Mouse (Mus musculus) spleen, adult 2 months (tissue): ENCODE measurements around the gene Rnase10. TPM values are rescaled to one million over a fixed set of nuclear protein-coding genes. Genes with fewer than 3 reads are reported as not detected.

ENCODE experiments used
- DNase-seq, 2 experiments: peaks; one replicate each; pipeline versions ENCODE4 v3.0.0 to v3.0.0-alpha.2; 2012 to 2021; ENCODE audit warnings: low spot score in 2 of 2, low read depth in 1 of 2
- H3K27ac ChIP-seq: fragments of 200-500 bp; 2 replicates; pipeline ENCODE4 v1.5.1; 2012; ENCODE audit warnings: low read length, inconsistent platforms; ENCODE audit not compliant: insufficient read depth
- H3K27me3 ChIP-seq: fragments of 200-500 bp; 2 replicates; pipeline ENCODE4 v1.6.1; 2012; ENCODE audit warnings: mild to moderate bottlenecking, moderate library complexity, low read length, inconsistent platforms; ENCODE audit not compliant: control insufficient read depth, insufficient read depth
- H3K36me3 ChIP-seq: fragments of 200-500 bp; 2 replicates; pipeline ENCODE4 v1.6.1; 2012; ENCODE audit warnings: mild to moderate bottlenecking, low read length, inconsistent platforms; ENCODE audit not compliant: control insufficient read depth, insufficient read depth
- H3K4me1 ChIP-seq: fragments of 200-500 bp; 2 replicates; pipeline ENCODE4 v1.6.1; 2011; ENCODE audit warnings: inconsistent platforms; ENCODE audit not compliant: control insufficient read depth, insufficient read depth, insufficient read length
- H3K4me3 ChIP-seq: fragments of 200-500 bp; 2 replicates; pipeline ENCODE4 v1.5.1; 2011; ENCODE audit warnings: mild to moderate bottlenecking, inconsistent platforms; ENCODE audit not compliant: insufficient read depth, insufficient read length; ENCODE audit errors: extremely low read depth
- CTCF ChIP-seq: fragments of 200-500 bp; IDR thresholded peaks from 2 replicates; pipeline ENCODE4 v1.5.1; 2011; ENCODE audit warnings: mild to moderate bottlenecking, inconsistent platforms; ENCODE audit not compliant: insufficient read depth, insufficient read length, insufficient replicate concordance; ENCODE audit errors: extremely low read depth
- POLR2A ChIP-seq: fragments of 200-500 bp; IDR thresholded peaks from 2 replicates; pipeline ENCODE4 v1.6.1; 2011; ENCODE audit warnings: low read depth, low read length, inconsistent platforms
- WGBS: fragments of 180-500 bp; shearing (Covaris S2); methylation state at CpG from one replicate; pipeline ENCODE4 v1.1.7; 2018; 5-methylcytosine and 5-hydroxymethylcytosine counted together
- polyA plus RNA-seq: library from polyadenylated mRNA; depleted of rRNA; stranded (reverse); fragments of >200 nt; gene quantifications from 2 replicates; pipeline ENCODE4 v1.2.3, GENCODE M21; 2012; rRNA removed

The Rnase10 gene
- polyA plus RNA-seq, 1 experiment, result not detected

GRCm38 (mm10) chr14:51053176-51053575 lies 45.6 kb downstream of the Rnase10 start:
- no peak overlapping the region for H3K27ac ChIP-seq
- no peak for TF ChIP-seq POLR2A
- no peak for TF ChIP-seq CTCF
- peaks cover 3% of the 10 kb centered on the region; the same call in 1 of the 2 replicates for H3K4me1 ChIP-seq
- no peaks in the 10 kb centered on the region for H3K36me3 ChIP-seq
- no peak for DNase-seq
- no peak overlapping the region for H3K4me3 ChIP-seq
- WGBS, result 85% methylated on average over 5 of the region's 5 CpGs
- H3K27me3 ChIP-seq, result no peaks in the 10 kb centered on the region

- no peak overlapping the region for H3K27ac ChIP-seq
- H3K36me3 ChIP-seq, result no peaks in the 10 kb centered on the region
- no peak for DNase-seq
- H3K27me3 ChIP-seq, result no peaks in the 10 kb centered on the region
- TF ChIP-seq CTCF (no peak), POLR2A (no peak)
- peaks cover 3% of the 10 kb centered on the region; the same call in 1 of the 2 replicates for H3K4me1 ChIP-seq
- H3K4me3 ChIP-seq, result no peak overlapping the region
- WGBS, result 84% methylated on average over 13 of the region's 13 CpGs
Observed at GRCm38 (mm10) chr14:51054243-51055237, 47.0 kb downstream of the Rnase10 start.

- no peak within 1 kb of the TSS for H3K27ac ChIP-seq
- TF ChIP-seq CTCF (no peak), POLR2A (no peak)
- no peaks in the 10 kb centered on the region for H3K27me3 ChIP-seq
- peak in 1 of 2 experiments; percentile 22 for DNase-seq
- 11% methylated on average over 9 of the region's 9 CpGs for WGBS
- no peaks in the 10 kb centered on the region for H3K36me3 ChIP-seq
- H3K4me3 ChIP-seq, result peak within 1 kb of the TSS; percentile 40; the same call in 1 of the 2 replicates
- H3K4me1 ChIP-seq, result peaks cover 3% of the 10 kb centered on the region; the same call in 1 of the 2 replicates
Observed at GRCm38 (mm10) chr14:51057401-51057831, 49.9 kb downstream of the Rnase10 start, which contains the start of gene Rnase12. TSS of gene Rnase12 (minus strand) at chr14:51057661.

Other genes starting within 250 kb of the Rnase10 start
- 24.3 and 28.1 TPM in 2 replicates for gene Ttc5, start 222.2 kb upstream of the Rnase10 start, polyA plus RNA-seq
- gene Ccnb1ip1, start 200.0 kb upstream of the Rnase10 start, polyA plus RNA-seq, result not detected in 2 replicates
- gene Parp2, start 199.9 kb upstream of the Rnase10 start, polyA plus RNA-seq, result 15.6 and 17.5 TPM in 2 replicates
- gene Tep1, start 137.2 kb upstream of the Rnase10 start, polyA plus RNA-seq, result 37.8 and 38.4 TPM in 2 replicates
- gene Klhl33, start 110.2 kb upstream of the Rnase10 start, polyA plus RNA-seq, result 0.09 and 0.18 TPM in 2 replicates
- 74.2 and 145 TPM in 2 replicates for gene Osgep, start 82.9 kb upstream of the Rnase10 start, polyA plus RNA-seq
- gene Apex1, start 82.8 kb upstream of the Rnase10 start, polyA plus RNA-seq, result 22.7 and 26.8 TPM in 2 replicates
- gene Pip4p1, start 76.9 kb upstream of the Rnase10 start, polyA plus RNA-seq, result 87.3 and 131 TPM in 2 replicates
- gene Pnp, start 76.7 kb upstream of the Rnase10 start, polyA plus RNA-seq, result 21.4 and 27.0 TPM in 2 replicates
- 26.2 and 28.4 TPM in 2 replicates for gene Gm49342, start 63.2 kb upstream of the Rnase10 start, polyA plus RNA-seq
- gene Pnp2, start 51.8 kb upstream of the Rnase10 start, polyA plus RNA-seq, result 2.7 and 3.1 TPM in 2 replicates
- gene Rnase9, start 34.1 kb downstream of the Rnase10 start, polyA plus RNA-seq, result not detected in 2 replicates
- not detected in 2 replicates for gene Rnase11, start 42.4 kb downstream of the Rnase10 start, polyA plus RNA-seq
- gene Rnase12, start 49.9 kb downstream of the Rnase10 start, polyA plus RNA-seq, result 0.68 and 1.1 TPM in 2 replicates
- not detected in 2 replicates for gene Olfr750, start 66.7 kb downstream of the Rnase10 start, polyA plus RNA-seq
- 18.2 TPM in 2 replicates for gene Rnase4, start 83.3 kb downstream of the Rnase10 start, polyA plus RNA-seq
- gene Ang, start 83.4 kb downstream of the Rnase10 start, polyA plus RNA-seq, result 2.8 and 3.5 TPM in 2 replicates
- gene Eddm3b, start 106.7 kb downstream of the Rnase10 start, polyA plus RNA-seq, result not detected in 2 replicates
- gene Rnase6, start 116.2 kb downstream of the Rnase10 start, polyA plus RNA-seq, result 90.3 and 109 TPM in 2 replicates
- gene Rnase1, start 139.0 kb downstream of the Rnase10 start, polyA plus RNA-seq, result 1,669 and 1,717 TPM in 2 replicates
- not detected in 2 replicates for gene Rnase2b, start 154.5 kb downstream of the Rnase10 start, polyA plus RNA-seq
- 0.09 TPM in 1 of 2 replicates, not detected in the other for gene Ang2, start 191.4 kb downstream of the Rnase10 start, polyA plus RNA-seq
- not detected in 2 replicates for gene Ear14, start 195.6 kb downstream of the Rnase10 start, polyA plus RNA-seq
- gene Rnase2a, start 248.4 kb downstream of the Rnase10 start, polyA plus RNA-seq, result not detected in 2 replicates